Mouse (Mus musculus) liver, embryonic 14.5 days (tissue): ENCODE measurements at regions not wholly inside any gene's neighbourhood (a gene's known extent, or its start where the extent isn't known, plus 50 kb on each side); places are given as distances from the start of the nearest gene placed in this dataset.

Experiments
- CTCF ChIP-seq: IDR thresholded peaks from 2 replicates; pipeline ENCODE4 v1.5.1; 2016; ENCODE audit warnings: antibody characterized with exemption, low read depth, control low read depth
- EP300 ChIP-seq: IDR thresholded peaks from 2 replicates; pipeline ENCODE4 v1.6.1; 2016; ENCODE audit warnings: antibody characterized with exemption, low read depth

DNA sequence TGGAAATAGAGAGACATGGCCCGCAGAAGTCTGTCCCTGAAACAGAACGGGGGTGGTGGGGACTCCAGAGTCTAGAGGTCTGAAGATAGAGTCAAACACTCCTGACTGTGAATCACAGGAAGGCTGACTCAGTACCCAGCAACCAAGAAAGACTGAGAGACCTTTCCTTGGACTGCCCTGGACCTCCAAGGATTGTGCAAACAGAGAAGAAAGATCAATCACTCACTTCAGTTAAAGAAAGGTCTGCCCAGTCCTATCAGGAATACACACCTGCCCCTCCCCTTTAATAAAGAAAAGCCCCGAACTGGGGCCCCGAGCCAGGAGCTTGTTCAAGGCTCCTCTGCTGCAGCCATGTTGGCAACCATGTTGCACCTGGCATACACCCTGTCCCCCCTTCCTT lies 87.3 kb downstream of the Kcnh2 start:
- TF ChIP-seq CTCF: no peak
- TF ChIP-seq EP300: no peak
